Mouse (Mus musculus) CD4-positive helper T cell, adult 2 months (primary cell): ENCODE data around the gene Snx25.
A peak's percentile ranks its signal among the peaks of the same experiment; 100 is the strongest.

Experiments
- DNase-seq: peaks from one replicate; pipeline ENCODE4 v3.0.0-alpha.2; 2012; ENCODE audit warnings: low read depth, missing footprints, low spot score

Snx25 gene

GRCm38 (mm10) chr8:46152064-46153031 is at the start of gene Snx25:
TSS of gene Snx25 (minus strand) at chr8:46152159.
- peak; percentile 94 for DNase-seq

- no peak for DNase-seq
Measured at GRCm38 (mm10) chr8:46197673-46198072, 45.7 kb upstream of the Snx25 start.

GRCm38 (mm10) chr8:46196877-46197276 is 44.9 kb upstream of the Snx25 start:
- DNase-seq = no peak

- no peak for DNase-seq
Measured at GRCm38 (mm10) chr8:46193100-46193499, 41.1 kb upstream of the Snx25 start.

GRCm38 (mm10) chr8:46185361-46185760 is 33.4 kb upstream of the Snx25 start:
- DNase-seq = peak; percentile 53

- no peak for DNase-seq
Measured at GRCm38 (mm10) chr8:46180136-46180535, 28.2 kb upstream of the Snx25 start.

GRCm38 (mm10) chr8:46173651-46174050 is 21.7 kb upstream of the Snx25 start:
- no peak for DNase-seq

- no peak for DNase-seq
Measured at GRCm38 (mm10) chr8:46163870-46164190, 11.9 kb upstream of the Snx25 start.

GRCm38 (mm10) chr8:46162953-46163869 is 11.3 kb upstream of the Snx25 start:
- peak; percentile 96 for DNase-seq

GRCm38 (mm10) chr8:46153042-46153441 is 1.1 kb upstream of the Snx25 start:
- DNase-seq = no peak

GRCm38 (mm10) chr8:46151202-46152062 is 527 bp downstream of the Snx25 start, which contains the start of gene Cfap97:
TSS of gene Cfap97 (plus strand) at chr8:46151771.
- DNase-seq = peak; percentile 53

GRCm38 (mm10) chr8:46149782-46150181 is 2.2 kb downstream of the Snx25 start:
- peak; percentile 28 for DNase-seq

- DNase-seq = no peak
Measured at GRCm38 (mm10) chr8:46149306-46149705, 2.7 kb downstream of the Snx25 start.

GRCm38 (mm10) chr8:46146173-46146572 is 5.8 kb downstream of the Snx25 start:
- DNase-seq = no peak

GRCm38 (mm10) chr8:46143924-46144323 is 8.0 kb downstream of the Snx25 start:
- no peak for DNase-seq

- peak; percentile 16 for DNase-seq
Measured at GRCm38 (mm10) chr8:46143470-46143869, 8.5 kb downstream of the Snx25 start.

GRCm38 (mm10) chr8:46142498-46143081 is 9.4 kb downstream of the Snx25 start:
- DNase-seq = peak; percentile 52

- no peak for DNase-seq
Measured at GRCm38 (mm10) chr8:46141688-46142087, 10.3 kb downstream of the Snx25 start.

- no peak for DNase-seq
Measured at GRCm38 (mm10) chr8:46140376-46141120, 11.4 kb downstream of the Snx25 start.
